Mouse (Mus musculus): ENCODE measurements around the gene Ntn3.

The Ntn3 gene

GRCm38 (mm10) chr17:24190934-24191333 is 18.4 kb downstream of the Ntn3 start:
- DNase-seq (ENCODE audit: low spot score): no peak

- DNase-seq (ENCODE audit: low spot score): no peak
Observed at GRCm38 (mm10) chr17:24174259-24174658, 35.1 kb downstream of the Ntn3 start.

- DNase-seq (ENCODE audit: low spot score): peak; percentile 51
Observed at GRCm38 (mm10) chr17:24173423-24173822, 35.9 kb downstream of the Ntn3 start.

GRCm38 (mm10) chr17:24171738-24172137 is 37.6 kb downstream of the Ntn3 start:
- DNase-seq (ENCODE audit: low spot score): no peak

GRCm38 (mm10) chr17:24170729-24171128 is 38.6 kb downstream of the Ntn3 start:
- DNase-seq (ENCODE audit: low spot score): no peak

- DNase-seq (ENCODE audit: low spot score): no peak
Observed at GRCm38 (mm10) chr17:24170125-24170524, 39.2 kb downstream of the Ntn3 start.

- DNase-seq (ENCODE audit: low spot score): peak; percentile 90
Observed at GRCm38 (mm10) chr17:24169317-24170065, 39.8 kb downstream of the Ntn3 start, which contains the start of gene Atp6v0c. Gene Atp6v0c, minus strand, starts transcription at chr17:24169702.

- peak; percentile 42 for DNase-seq (ENCODE audit: low spot score)
Observed at GRCm38 (mm10) chr17:24168590-24169277, 40.6 kb downstream of the Ntn3 start.

GRCm38 (mm10) chr17:24167891-24168505 is 41.3 kb downstream of the Ntn3 start:
- DNase-seq (ENCODE audit: low spot score): no peak

GRCm38 (mm10) chr17:24167120-24167519 is 42.2 kb downstream of the Ntn3 start:
- no peak for DNase-seq (ENCODE audit: low spot score)

GRCm38 (mm10) chr17:24164566-24165259 is 44.6 kb downstream of the Ntn3 start:
- DNase-seq (ENCODE audit: low spot score): no peak

GRCm38 (mm10) chr17:24163176-24163962 is 46.0 kb downstream of the Ntn3 start, which contains the start of gene Amdhd2:
Gene Amdhd2, minus strand, starts transcription at chr17:24163766.
- DNase-seq (ENCODE audit: low spot score): peak; percentile 96

GRCm38 (mm10) chr17:24162584-24163175 is 46.7 kb downstream of the Ntn3 start:
- DNase-seq (ENCODE audit: low spot score): no peak

- no peak for DNase-seq (ENCODE audit: low spot score)
Observed at GRCm38 (mm10) chr17:24161466-24161865, 47.9 kb downstream of the Ntn3 start.

- no peak for DNase-seq (ENCODE audit: low spot score)
Observed at GRCm38 (mm10) chr17:24157526-24157925, 51.8 kb downstream of the Ntn3 start.

- DNase-seq (ENCODE audit: low spot score): no peak
Observed at GRCm38 (mm10) chr17:24157121-24157520, 52.2 kb downstream of the Ntn3 start.

GRCm38 (mm10) chr17:24156394-24156793 is 52.9 kb downstream of the Ntn3 start:
- no peak for DNase-seq (ENCODE audit: low spot score)

GRCm38 (mm10) chr17:24155742-24156141 is 53.6 kb downstream of the Ntn3 start:
- DNase-seq (ENCODE audit: low spot score): no peak

GRCm38 (mm10) chr17:24154463-24154862 is 54.9 kb downstream of the Ntn3 start:
- DNase-seq (ENCODE audit: low spot score): no peak
